Mouse (Mus musculus): ENCODE results near the gene Timp4.

DNA sequence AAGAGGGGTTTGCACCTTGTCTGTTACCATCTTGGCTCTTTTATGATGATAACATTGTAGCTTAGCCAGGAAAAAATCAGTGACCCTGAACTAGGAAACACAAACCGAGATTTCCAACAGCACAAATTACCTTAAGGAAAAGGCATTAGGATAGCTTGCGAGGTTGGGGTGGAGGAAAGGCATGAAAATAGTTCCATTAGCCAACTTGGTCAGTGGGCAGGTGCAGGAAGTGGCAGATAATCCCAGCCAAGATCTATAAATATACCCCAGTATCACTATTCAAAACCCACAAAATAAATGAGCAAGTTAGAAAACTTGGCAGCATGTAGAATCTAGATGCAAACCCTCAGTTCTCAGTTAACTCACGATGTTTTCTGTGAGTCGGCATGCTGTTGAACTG is 20.2 kb downstream of the Timp4 start:
- TF ChIP-seq POLR2A (IDR thresholded peaks at IDR 0.05; ENCODE audit: extremely low read depth, insufficient read depth, low read length) (no peak), CTCF (IDR thresholded peaks at IDR 0.05; ENCODE audit: low read depth, low read length) (no peak)

Measured in liver, adult 2 months (tissue).